Mouse (Mus musculus): ENCODE measurements around the gene 4931414P19Rik.

DNA sequence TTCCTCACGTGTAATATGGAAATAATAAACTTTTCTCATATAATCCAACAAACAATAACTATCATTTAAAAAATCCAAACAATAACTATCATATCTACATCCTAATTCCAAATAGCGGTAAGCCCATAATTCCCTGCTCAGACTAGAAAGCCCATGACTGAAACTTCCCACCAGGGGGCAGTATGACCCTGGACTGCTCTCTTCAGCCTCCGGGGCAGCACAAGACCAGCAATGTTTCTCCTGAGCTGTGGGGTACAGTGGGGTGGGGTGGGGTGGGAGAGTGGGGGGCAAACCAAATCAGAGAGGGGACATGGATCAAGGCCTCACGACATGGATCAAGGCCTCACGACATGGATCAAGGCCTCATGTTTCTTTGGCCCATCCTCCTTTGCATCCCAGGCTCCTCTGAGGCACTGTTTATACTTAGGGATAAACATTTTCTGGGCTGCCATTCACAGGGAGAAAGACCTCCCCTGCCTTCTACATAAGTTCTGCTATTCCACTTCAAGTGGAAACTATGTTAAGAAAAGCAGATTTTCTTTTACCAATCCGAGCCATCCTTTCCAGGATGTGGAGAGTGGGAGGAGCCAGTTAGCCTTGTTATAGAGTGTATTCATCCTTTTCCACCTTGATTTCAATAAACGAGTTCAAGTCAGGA, 22.0 kb downstream of the 4931414P19Rik start:
- TF ChIP-seq CHD2 (IDR thresholded peaks at IDR 0.05; ENCODE audit: low read depth, low read length) (no peak), ZC3H11A (IDR thresholded peaks at IDR 0.05; ENCODE audit: borderline replicate concordance, low read depth, low read length) (no peak)
